Comparison of ENCODE assay signal across 7 mouse cellular contexts in genomic region chr2:4252541-4253291, GRCm38 (mm10).
DNase-seq lines count a peak whose midpoint lies in the region; ATAC-seq and TF ChIP-seq lines count a peak whose summit lies in the region.

No protein-coding gene starts in this region.

- no peaks in the 10 kb centered on the region for H3K36me3 ChIP-seq in heart, embryonic 14.5 days (ENCODE audit: control insufficient read depth, insufficient read depth, low read length)
- H3K36me3 ChIP-seq in lung, postnatal 0 days (ENCODE audit: insufficient read depth, low read length) = no peaks in the 10 kb centered on the region

- no peaks in the 10 kb centered on the region for H3K27me3 ChIP-seq in heart, embryonic 14.5 days (ENCODE audit: control insufficient read depth, insufficient read depth, low read length)
- no peaks in the 10 kb centered on the region for H3K27me3 ChIP-seq in lung, postnatal 0 days (replicated peaks; ENCODE audit: insufficient read depth, low read length)

- peak overlapping the region; percentile 94 to 96 for H3K27ac ChIP-seq in heart, embryonic 14.5 days (replicated peaks in 1 of 2; ENCODE audit: control insufficient read depth in 1 of 2, insufficient read depth in 1 of 2, low read depth in 2 of 2, low read length in 2 of 2)
- peak overlapping the region; percentile 39 for H3K27ac ChIP-seq in lung, postnatal 0 days (ENCODE audit: low read length)

- peak overlapping the region; percentile 64 for H3K9ac ChIP-seq in heart, embryonic 14.5 days (ENCODE audit: low read length)
- no peak overlapping the region for H3K9ac ChIP-seq in lung, postnatal 0 days (replicated peaks; ENCODE audit: low read depth)

- no peak for TF ChIP-seq EP300 in lung, postnatal 0 days (IDR thresholded peaks at IDR 0.05)

- DNase-seq in 3T3-L1 (ENCODE audit: low read depth, low spot score) (peak; percentile 29), adipocyte (ENCODE audit: low spot score) (peak; percentile 75)
- peak; percentile 65 for DNase-seq in lung, postnatal 0 days (ENCODE audit: low spot score)
- no peak for DNase-seq in T-cell, adult 2 months (ENCODE audit: low spot score)
- DNase-seq in spleen, postnatal 14 days (ENCODE audit: low spot score in 2 of 2) = no peak
- no peak for DNase-seq in layer of hippocampus, adult 8-10 months (ENCODE audit: low spot score in 2 of 2)

- TF ChIP-seq CTCF in lung, postnatal 0 days (IDR thresholded peaks at IDR 0.05) = no peak

- H3K4me3 ChIP-seq in heart, embryonic 14.5 days (ENCODE audit: control insufficient read depth in 1 of 2, insufficient read depth in 1 of 2, low read depth in 1 of 2, low read length in 2 of 2) = 0 out of 4 replicates have a peak overlapping the region, but pooled peaks of 1 of the 2 experiments have one; percentile 12
- no peak overlapping the region for H3K4me3 ChIP-seq in lung, postnatal 0 days (ENCODE audit: low read depth, low read length)

- H3K9me3 ChIP-seq in heart, embryonic 14.5 days (ENCODE audit: control insufficient read depth, low read length) = no peaks in the 10 kb centered on the region
- no peaks in the 10 kb centered on the region for H3K9me3 ChIP-seq in lung, postnatal 0 days (ENCODE audit: low read length)

- WGBS in heart, embryonic 14.5 days = 8% methylated on average over 9 of the region's 9 CpGs
- WGBS in lung, postnatal 0 days = 25% methylated on average over 9 of the region's 9 CpGs

- H3K4me2 ChIP-seq in heart, embryonic 14.5 days (ENCODE audit: low read length) = peak overlapping the region; percentile 56
- H3K4me2 ChIP-seq in lung, postnatal 0 days (replicated peaks; ENCODE audit: low read depth, low read length) = peak overlapping the region; percentile 0; the same call in 1 of the 2 replicates

- H3K4me1 ChIP-seq in heart, embryonic 14.5 days (ENCODE audit: control insufficient read depth in 2 of 2, insufficient read depth in 2 of 2, low read length in 2 of 2) = peaks cover 11 to 27% of the 10 kb centered on the region in 2 experiments
- H3K4me1 ChIP-seq in lung, postnatal 0 days (ENCODE audit: insufficient read depth, low read depth, low read length) = peaks cover 14% of the 10 kb centered on the region; the same call in 1 of the 2 replicates

- peak; percentile 71 for ATAC-seq in heart, embryonic 14.5 days (ENCODE audit: insufficient number of reproducible peaks, insufficient read depth, low FRiP score, low read depth)
- ATAC-seq in lung, postnatal 0 days = peak; percentile 57

Comparison
In these comparisons a context has a peak if more than half of its experiments do, and no peak if none do; other contexts are left out.
1. DNase-seq: peak in 3T3-L1 (single experiment), adipocyte (single experiment) and lung, postnatal 0 days (single experiment); none in T-cell, adult 2 months (single experiment), spleen, postnatal 14 days (0 of 2) and layer of hippocampus, adult 8-10 months (0 of 2).